Mouse (Mus musculus) hindbrain, embryonic 12.5 days (tissue): ENCODE data around the gene Ebf1. TPM values are rescaled to one million over a fixed set of nuclear protein-coding genes. Genes with fewer than 3 reads are reported as not detected.

Experiments used
- ATAC-seq: fragments of 200-750 bp; cut with Nextera tagmentation; 2 replicates; pipeline ENCODE4 v1.8.0; 2017; ENCODE audit warnings: moderate TSS enrichment; ENCODE audit not compliant: low FRiP score
- H3K27ac ChIP-seq: fragments of 300-500 bp; sonication (generic); 2 replicates; pipeline ENCODE4 v1.5.1; 2016; ENCODE audit warnings: mild to moderate bottlenecking
- H3K27me3 ChIP-seq: fragments of 300-500 bp; sonication (generic); 2 replicates; pipeline ENCODE4 v1.6.1; 2016; ENCODE audit warnings: mild to moderate bottlenecking
- H3K36me3 ChIP-seq: fragments of 300-500 bp; sonication (generic); 2 replicates; pipeline ENCODE4 v1.6.1; 2016; ENCODE audit warnings: mild to moderate bottlenecking
- H3K4me1 ChIP-seq: fragments of 300-500 bp; sonication (generic); 2 replicates; pipeline ENCODE4 v1.6.1; 2016
- H3K4me2 ChIP-seq: fragments of 300-500 bp; sonication (generic); replicated peaks from 2 replicates; pipeline ENCODE4 v1.6.1; 2016; ENCODE audit warnings: mild to moderate bottlenecking
- H3K4me3 ChIP-seq: fragments of 300-500 bp; sonication (generic); 2 replicates; pipeline ENCODE4 v1.5.1; 2016; ENCODE audit warnings: mild to moderate bottlenecking
- H3K9ac ChIP-seq: fragments of 300-500 bp; sonication (generic); 2 replicates; pipeline ENCODE4 v1.6.1; 2016; ENCODE audit warnings: mild to moderate bottlenecking, moderate library complexity
- H3K9me3 ChIP-seq: fragments of 300-500 bp; sonication (generic); replicated peaks from 2 replicates; pipeline ENCODE4 v1.6.1; 2016; ENCODE audit warnings: mild to moderate bottlenecking
- WGBS: fragments of 180-500 bp; shearing (Covaris S2); methylation state at CpG from one replicate; pipeline ENCODE4 v1.1.7; 2016; 5-methylcytosine and 5-hydroxymethylcytosine counted together
- polyA plus RNA-seq: library from polyadenylated mRNA; unstranded; fragments of >200 nt; fragmentation: Nextera tagmentation; extraction: Ambion mirVana; gene quantifications from 2 replicates; pipeline ENCODE4 v1.2.1, GENCODE M21; 2016

Ebf1 gene
- polyA plus RNA-seq, 1 experiment from 2014 or later: 111 TPM

GRCm38 (mm10) chr11:45026674-45027073, 409.6 kb downstream of the Ebf1 start:
- no peaks in the 10 kb centered on the region for H3K9me3 ChIP-seq
- ATAC-seq: peak; percentile 79
- peak overlapping the region; percentile 75 for H3K27ac ChIP-seq
- 3% methylated on average over 11 of the region's 11 CpGs for WGBS
- peaks cover 14% of the 10 kb centered on the region for H3K4me1 ChIP-seq
- H3K9ac ChIP-seq: peak overlapping the region; percentile 50
- H3K36me3 ChIP-seq: no peaks in the 10 kb centered on the region
- H3K4me3 ChIP-seq: no peak overlapping the region
- H3K4me2 ChIP-seq: peak overlapping the region; percentile 30
- H3K27me3 ChIP-seq: no peaks in the 10 kb centered on the region

- Histone ChIP-seq H3K4me3 (no peak overlapping the region), H3K9ac (peak overlapping the region; percentile 50; the same call in 1 of the 2 replicates), H3K4me2 (peak overlapping the region; percentile 30), H3K9me3 (no peaks in the 10 kb centered on the region), H3K27me3 (no peaks in the 10 kb centered on the region), H3K36me3 (no peaks in the 10 kb centered on the region), H3K27ac (peak overlapping the region; percentile 75), H3K4me1 (peaks cover 14% of the 10 kb centered on the region)
- ATAC-seq: 0 out of 2 replicates have a peak, but pooled peaks have one; percentile 56
- 50% methylated on average over 7 of the region's 7 CpGs for WGBS
Measured at GRCm38 (mm10) chr11:45027076-45027475, 410.0 kb downstream of the Ebf1 start.

- Histone ChIP-seq H3K4me3 (no peak overlapping the region), H3K4me2 (no peak overlapping the region), H3K9me3 (no peaks in the 10 kb centered on the region), H3K27me3 (no peaks in the 10 kb centered on the region), H3K27ac (no peak overlapping the region), H3K36me3 (no peaks in the 10 kb centered on the region), H3K4me1 (0 out of 2 replicates have a peak, but pooled peaks cover 4% of the 10 kb centered on the region), H3K9ac (no peak overlapping the region)
- ATAC-seq: no peak
- whole genome bisulfite sequencing: 76% methylated on average over 7 of the region's 7 CpGs
Measured at GRCm38 (mm10) chr11:45055744-45056610, 438.9 kb downstream of the Ebf1 start.

Other genes with a start within 250 kb of the Ebf1 start
- gene Il12b, start 217.3 kb upstream of the Ebf1 start, polyA plus RNA-seq: not detected in 2 replicates
- 63.6 and 65.3 TPM in 2 replicates for gene Ublcp1, start 146.8 kb upstream of the Ebf1 start, polyA plus RNA-seq
- 131 and 140 TPM in 2 replicates for gene Rnf145, start 98.4 kb upstream of the Ebf1 start, polyA plus RNA-seq